Comparison of ENCODE assay signal across 16 mouse cellular contexts in genomic region chr2:158189451-158189850, GRCm38 (mm10).
"Had no signal": no experiment of that assay in that cellular context is flagged by ENCODE, and none has a peak within 500 bp of the region (broad histone marks: within the 10 kb centered on the region; RNA-seq: fewer than 3 reads in every experiment).

No protein-coding gene starts in this region.

- ATAC-seq: intestine, embryonic 16.5 days; midbrain, embryonic 13.5 days had no signal

- H3K4me3 ChIP-seq: limb, embryonic 12.5 days; midbrain, embryonic 13.5 days; neural tube, embryonic 12.5 days had no signal

- H3K27ac ChIP-seq: kidney, postnatal 0 days; limb, embryonic 12.5 days; liver, embryonic 14.5 days; macrophage; midbrain, embryonic 13.5 days; neural tube, embryonic 12.5 days had no signal

- DNase-seq: kidney, adult 2 months; kidney, postnatal 36 days; layer of hippocampus, adult 9-11 months; layer of hippocampus, postnatal 36 days; lung, embryonic 14.5 days; lung, postnatal 14 days; retina, postnatal 1 day; right cerebral cortex, postnatal 4 days; thymus, postnatal 14 days had no signal
